10 mouse cellular contexts compared by ENCODE assay signal in genomic region chr5:111510183-111510878, GRCm38 (mm10).
DNase-seq lines count a peak whose midpoint lies in the region; ATAC-seq and TF ChIP-seq lines count a peak whose summit lies in the region.
"Had no signal": no experiment of that assay in that cellular context is flagged by ENCODE, and none has a peak within 500 bp of the region (broad histone marks: within the 10 kb centered on the region; RNA-seq: fewer than 3 reads in every experiment).

No protein-coding gene starts in this region.

- H3K4me2 ChIP-seq in lung, embryonic 16.5 days (ENCODE audit: low read depth, low read length) = no peak overlapping the region
- no peak overlapping the region for H3K4me2 ChIP-seq in lung, postnatal 0 days (replicated peaks; ENCODE audit: low read depth, low read length)

- ATAC-seq in lung, embryonic 16.5 days (ENCODE audit: low read depth) = no peak
- no peak for ATAC-seq in lung, postnatal 0 days

- H3K9me3 ChIP-seq in heart, embryonic 10.5 days = no peaks in the 10 kb centered on the region
- no peaks in the 10 kb centered on the region for H3K9me3 ChIP-seq in lung, embryonic 16.5 days (ENCODE audit: control insufficient read depth, low read length)
- H3K9me3 ChIP-seq in lung, postnatal 0 days (ENCODE audit: low read length) = no peaks in the 10 kb centered on the region
- no peaks in the 10 kb centered on the region for H3K9me3 ChIP-seq in embryonic facial prominence, embryonic 10.5 days
- H3K9me3 ChIP-seq: neural tube, embryonic 12.5 days had no signal

- no peak overlapping the region for H3K9ac ChIP-seq in lung, embryonic 16.5 days (ENCODE audit: low read length)
- H3K9ac ChIP-seq in lung, postnatal 0 days (replicated peaks; ENCODE audit: low read depth) = no peak overlapping the region
- H3K9ac ChIP-seq: neural tube, embryonic 12.5 days had no signal

- WGBS in heart, embryonic 10.5 days = 55% methylated on average over 5 of the region's 5 CpGs
- 59% methylated on average over 5 of the region's 5 CpGs for WGBS in lung, embryonic 16.5 days
- WGBS in lung, postnatal 0 days = 53% methylated on average over 5 of the region's 5 CpGs
- 67% methylated on average over 5 of the region's 5 CpGs for WGBS in embryonic facial prominence, embryonic 10.5 days

- H3K4me3 ChIP-seq in heart, embryonic 10.5 days = peak overlapping the region; percentile 49; the same call in 1 of the 2 replicates
- no peak overlapping the region for H3K4me3 ChIP-seq in lung, embryonic 16.5 days (ENCODE audit: low read length)
- no peak overlapping the region for H3K4me3 ChIP-seq in lung, postnatal 0 days (ENCODE audit: low read depth, low read length)
- H3K4me3 ChIP-seq in embryonic facial prominence, embryonic 10.5 days = no peak overlapping the region
- H3K4me3 ChIP-seq: neural tube, embryonic 12.5 days had no signal

- no peaks in the 10 kb centered on the region for H3K36me3 ChIP-seq in heart, embryonic 10.5 days
- H3K36me3 ChIP-seq in lung, embryonic 16.5 days (ENCODE audit: control insufficient read depth, insufficient read depth, low read length) = no peaks in the 10 kb centered on the region
- no peaks in the 10 kb centered on the region for H3K36me3 ChIP-seq in lung, postnatal 0 days (ENCODE audit: insufficient read depth, low read length)
- H3K36me3 ChIP-seq in embryonic facial prominence, embryonic 10.5 days (replicated peaks) = no peaks in the 10 kb centered on the region
- H3K36me3 ChIP-seq: neural tube, embryonic 12.5 days had no signal

- TF ChIP-seq EP300 in lung, postnatal 0 days (IDR thresholded peaks at IDR 0.05) = no peak

- peaks cover 30% of the 10 kb centered on the region for H3K27me3 ChIP-seq in heart, embryonic 10.5 days (ENCODE audit: insufficient read depth, poor library complexity, severe bottlenecking)
- H3K27me3 ChIP-seq in lung, embryonic 16.5 days (ENCODE audit: control insufficient read depth, insufficient read depth, low read depth, low read length) = no peaks in the 10 kb centered on the region
- no peaks in the 10 kb centered on the region for H3K27me3 ChIP-seq in lung, postnatal 0 days (replicated peaks; ENCODE audit: insufficient read depth, low read length)
- H3K27me3 ChIP-seq in embryonic facial prominence, embryonic 10.5 days (replicated peaks; ENCODE audit: low read depth, poor library complexity, severe bottlenecking) = peaks cover 28% of the 10 kb centered on the region

- intact Hi-C loops in heart, postnatal 25 days (cut with DNase I) = loop anchor here (2.0 to 5.0 kb wide), 2 partner anchors 94 to 172 kb away; partner anchors contain the start of gene Mn1

- H3K4me1 ChIP-seq in heart, embryonic 10.5 days = peaks cover 65% of the 10 kb centered on the region
- H3K4me1 ChIP-seq in lung, embryonic 16.5 days (replicated peaks; ENCODE audit: control insufficient read depth, insufficient read depth, low read length) = peaks cover 39% of the 10 kb centered on the region
- H3K4me1 ChIP-seq in lung, postnatal 0 days (ENCODE audit: insufficient read depth, low read depth, low read length) = peaks cover 9% of the 10 kb centered on the region
- peaks cover 69% of the 10 kb centered on the region for H3K4me1 ChIP-seq in embryonic facial prominence, embryonic 10.5 days

- no peak for TF ChIP-seq CTCF in lung, postnatal 0 days (IDR thresholded peaks at IDR 0.05)

- DNase-seq in heart, embryonic 10.5 days (ENCODE audit: low spot score) = no peak
- no peak for DNase-seq in heart, postnatal 25 days (ENCODE audit: low spot score)
- DNase-seq in lung, postnatal 0 days (ENCODE audit: low spot score) = no peak
- DNase-seq in embryonic facial prominence, embryonic 10.5 days (ENCODE audit: low spot score) = no peak
- peak; percentile 75 for DNase-seq in thymus, postnatal 14 days
- no peak for DNase-seq in kidney, postnatal 14 days
- DNase-seq in spleen, postnatal 4 days (ENCODE audit: low spot score in 2 of 2) = no peak
- DNase-seq: gastrocnemius, postnatal 25 days had no signal

- peak overlapping the region; percentile 82 for H3K27ac ChIP-seq in heart, embryonic 10.5 days
- H3K27ac ChIP-seq in lung, embryonic 16.5 days (ENCODE audit: low read length) = peak overlapping the region; percentile 80
- H3K27ac ChIP-seq in lung, postnatal 0 days (ENCODE audit: low read length) = no peak overlapping the region
- peak overlapping the region; percentile 87 for H3K27ac ChIP-seq in embryonic facial prominence, embryonic 10.5 days (replicated peaks)
- H3K27ac ChIP-seq: neural tube, embryonic 12.5 days had no signal
